Mouse (Mus musculus): ENCODE results near the gene Col4a2.

Gene Col4a2

GRCm38 (mm10) chr8:11312349-11313175 is at the start of gene Col4a2, which contains the start of gene Col4a1:
TSS of gene Col4a2 (plus strand) at chr8:11312805.
TSS of gene Col4a1 (minus strand) at chr8:11312826.
- DNase-seq (ENCODE audit: low read depth, low spot score) = peak; percentile 19

GRCm38 (mm10) chr8:11263848-11264247 is 48.8 kb upstream of the Col4a2 start:
- DNase-seq (ENCODE audit: low read depth, low spot score) = no peak

GRCm38 (mm10) chr8:11265971-11266370 is 46.6 kb upstream of the Col4a2 start:
- DNase-seq (ENCODE audit: low read depth, low spot score) = no peak

- no peak for DNase-seq (ENCODE audit: low read depth, low spot score)
Measured at GRCm38 (mm10) chr8:11266471-11266870, 46.1 kb upstream of the Col4a2 start.

GRCm38 (mm10) chr8:11268753-11269152 is 43.9 kb upstream of the Col4a2 start:
- no peak for DNase-seq (ENCODE audit: low read depth, low spot score)

- no peak for DNase-seq (ENCODE audit: low read depth, low spot score)
Measured at GRCm38 (mm10) chr8:11270826-11271225, 41.8 kb upstream of the Col4a2 start.

GRCm38 (mm10) chr8:11272205-11272604 is 40.4 kb upstream of the Col4a2 start:
- DNase-seq (ENCODE audit: low read depth, low spot score) = no peak

- no peak for DNase-seq (ENCODE audit: low read depth, low spot score)
Measured at GRCm38 (mm10) chr8:11273506-11274158, 39.0 kb upstream of the Col4a2 start.

- DNase-seq (ENCODE audit: low read depth, low spot score) = no peak
Measured at GRCm38 (mm10) chr8:11274415-11274814, 38.2 kb upstream of the Col4a2 start.

GRCm38 (mm10) chr8:11276286-11276685 is 36.3 kb upstream of the Col4a2 start:
- DNase-seq (ENCODE audit: low read depth, low spot score) = no peak

GRCm38 (mm10) chr8:11277602-11278051 is 35.0 kb upstream of the Col4a2 start:
- DNase-seq (ENCODE audit: low read depth, low spot score) = no peak

- no peak for DNase-seq (ENCODE audit: low read depth, low spot score)
Measured at GRCm38 (mm10) chr8:11278101-11278611, 34.4 kb upstream of the Col4a2 start.

GRCm38 (mm10) chr8:11279296-11279826 is 33.2 kb upstream of the Col4a2 start:
- DNase-seq (ENCODE audit: low read depth, low spot score) = no peak

- no peak for DNase-seq (ENCODE audit: low read depth, low spot score)
Measured at GRCm38 (mm10) chr8:11280721-11281268, 31.8 kb upstream of the Col4a2 start.

GRCm38 (mm10) chr8:11282139-11282538 is 30.5 kb upstream of the Col4a2 start:
- no peak for DNase-seq (ENCODE audit: low read depth, low spot score)

GRCm38 (mm10) chr8:11282696-11283095 is 29.9 kb upstream of the Col4a2 start:
- no peak for DNase-seq (ENCODE audit: low read depth, low spot score)

GRCm38 (mm10) chr8:11283217-11283616 is 29.4 kb upstream of the Col4a2 start:
- DNase-seq (ENCODE audit: low read depth, low spot score) = no peak

GRCm38 (mm10) chr8:11285437-11285836 is 27.2 kb upstream of the Col4a2 start:
- no peak for DNase-seq (ENCODE audit: low read depth, low spot score)

GRCm38 (mm10) chr8:11287139-11287538 is 25.5 kb upstream of the Col4a2 start:
- no peak for DNase-seq (ENCODE audit: low read depth, low spot score)

GRCm38 (mm10) chr8:11288286-11288685 is 24.3 kb upstream of the Col4a2 start:
- DNase-seq (ENCODE audit: low read depth, low spot score) = no peak

GRCm38 (mm10) chr8:11290533-11290932 is 22.1 kb upstream of the Col4a2 start:
- no peak for DNase-seq (ENCODE audit: low read depth, low spot score)

- no peak for DNase-seq (ENCODE audit: low read depth, low spot score)
Measured at GRCm38 (mm10) chr8:11292611-11293010, 20.0 kb upstream of the Col4a2 start.

Measured in retina, postnatal 7 days (tissue).